Mouse (Mus musculus) ES-E14 (cell line): ENCODE data around the gene Gm49384. TPM values are rescaled to one million over a fixed set of nuclear protein-coding genes. Genes with fewer than 3 reads are reported as not detected.

Experiments
- DNase-seq: peaks from one replicate; pipeline ENCODE4 v3.0.0-alpha.2; 2013; ENCODE audit warnings: low read depth, low spot score
- H3K27ac ChIP-seq: 2 replicates; pipeline ENCODE4 v1.5.1; 2012; ENCODE audit warnings: low read depth, mild to moderate bottlenecking, low read length, moderate library complexity, mixed read lengths; ENCODE audit not compliant: poor library complexity, insufficient read depth, severe bottlenecking
- H3K36me3 ChIP-seq: 2 replicates; pipeline ENCODE4 v1.6.1; 2012; ENCODE audit warnings: mild to moderate bottlenecking, low read length, moderate library complexity, mixed read lengths; ENCODE audit not compliant: control insufficient read depth, poor library complexity, insufficient read depth, severe bottlenecking
- H3K4me1 ChIP-seq, 2 experiments: fragments of 150-350 bp in 1 of 2; sonication (generic) in 1 of 2; 2 replicates each; pipeline ENCODE4 v1.6.1; 2012; ENCODE audit warnings: low read length in 2 of 2, mild to moderate bottlenecking in 1 of 2, mixed read lengths in 1 of 2; ENCODE audit not compliant: control insufficient read depth in 2 of 2, insufficient read depth in 2 of 2, poor library complexity in 1 of 2
- H3K4me3 ChIP-seq, 2 experiments: fragments of 150-350 bp in 1 of 2; sonication (generic) in 1 of 2; 2 replicates each; pipeline ENCODE4 v1.5.1; 2012; ENCODE audit warnings: low read length in 2 of 2, low read depth in 1 of 2, mild to moderate bottlenecking in 1 of 2, mixed read lengths in 1 of 2; ENCODE audit not compliant: insufficient read depth in 1 of 2, poor library complexity in 1 of 2, severe bottlenecking in 1 of 2
- H3K9ac ChIP-seq: 2 replicates; pipeline ENCODE4 v1.6.1; 2012; ENCODE audit warnings: low read depth, mild to moderate bottlenecking, low read length, mixed read lengths; ENCODE audit not compliant: poor library complexity, insufficient read depth, severe bottlenecking
- H3K9me3 ChIP-seq: fragments of 150-350 bp; sonication (generic); 2 replicates; pipeline ENCODE4 v1.6.1; 2012; ENCODE audit warnings: low read depth, mild to moderate bottlenecking, low read length; ENCODE audit not compliant: control insufficient read depth, insufficient read depth
- CHD2 ChIP-seq: IDR thresholded peaks from 2 replicates; pipeline ENCODE4 v1.6.1; 2014; ENCODE audit warnings: mild to moderate bottlenecking, low read depth, low read length, inconsistent platforms
- HCFC1 ChIP-seq: IDR thresholded peaks from 2 replicates; pipeline ENCODE4 v1.6.1; 2012; ENCODE audit warnings: low read length, inconsistent platforms, borderline replicate concordance; ENCODE audit not compliant: insufficient read depth
- MAFK ChIP-seq: IDR thresholded peaks from 2 replicates; pipeline ENCODE4 v1.6.1; 2014; ENCODE audit warnings: mild to moderate bottlenecking, low read depth, low read length, inconsistent platforms; ENCODE audit not compliant: insufficient read depth
- ZC3H11A ChIP-seq: IDR thresholded peaks from 2 replicates; pipeline ENCODE4 v1.6.1; 2012; ENCODE audit warnings: low read depth, mild to moderate bottlenecking, inconsistent platforms, low read length, borderline replicate concordance
- ZNF384 ChIP-seq: IDR thresholded peaks from 2 replicates; pipeline ENCODE4 v1.6.1; 2012; ENCODE audit warnings: low read depth, low read length, inconsistent platforms
- in situ Hi-C, 2 experiments: fragments of 600-800 bp; cut with MboI; formaldehyde crosslinking; loops; one replicate each; pipeline ENCODE4 v1.15.1; 2025; ENCODE audit warnings: low sequenced_read_pairs in 2 of 2, inconsistent platforms in 1 of 2; ENCODE audit not compliant: unreplicated experiment in 2 of 2
- total RNA-seq: library from RNA; depleted of rRNA; stranded (reverse); fragments of 300-350 nt; gene quantifications from 2 replicates; pipeline ENCODE4 v1.2.3, GENCODE M21; 2012

Gene Gm49384
- total RNA-seq, 1 experiment = 12.1 TPM

- H3K9ac ChIP-seq = no peak overlapping the region
- no peak overlapping the region for H3K27ac ChIP-seq
- peaks cover 4 to 8% of the 10 kb centered on the region in 2 experiments; a peak in 1 of 4 replicates for H3K4me1 ChIP-seq
- no peaks in the 10 kb centered on the region for H3K9me3 ChIP-seq
- no peak for TF ChIP-seq HCFC1
- TF ChIP-seq MAFK = no peak
- no peak for TF ChIP-seq ZC3H11A
- no peak for TF ChIP-seq ZNF384
- no peak for TF ChIP-seq CHD2
- H3K4me3 ChIP-seq = no peak overlapping the region
- H3K36me3 ChIP-seq = peaks cover 25% of the 10 kb centered on the region
- no peak for DNase-seq
- in situ Hi-C loops = no loop called here
These were observed 4.5 kb upstream of the Gm49384 start for GRCm38 (mm10) chr12:69208520-69208919.

GRCm38 (mm10) chr12:69207926-69208325 lies 3.9 kb upstream of the Gm49384 start:
- H3K4me3 ChIP-seq = no peak overlapping the region
- TF ChIP-seq CHD2 (no peak), ZNF384 (no peak), HCFC1 (no peak), ZC3H11A (no peak), MAFK (no peak)
- peaks cover 20% of the 10 kb centered on the region for H3K36me3 ChIP-seq
- in situ Hi-C loops = no loop called here
- H3K27ac ChIP-seq = no peak overlapping the region
- H3K4me1 ChIP-seq = peaks cover 4 to 8% of the 10 kb centered on the region in 2 experiments; a peak in 1 of 4 replicates
- H3K9ac ChIP-seq = no peak overlapping the region
- no peaks in the 10 kb centered on the region for H3K9me3 ChIP-seq
- no peak for DNase-seq

GRCm38 (mm10) chr12:69207396-69207795 lies 3.3 kb upstream of the Gm49384 start:
- Histone ChIP-seq H3K4me1 (peaks cover 4 to 8% of the 10 kb centered on the region in 2 experiments; a peak in 1 of 4 replicates), H3K4me3 (no peak overlapping the region), H3K36me3 (peaks cover 18% of the 10 kb centered on the region), H3K9ac (no peak overlapping the region), H3K9me3 (no peaks in the 10 kb centered on the region), H3K27ac (no peak overlapping the region)
- TF ChIP-seq ZC3H11A = no peak
- no peak for TF ChIP-seq ZNF384
- no peak for TF ChIP-seq MAFK
- TF ChIP-seq CHD2 = no peak
- in situ Hi-C loops = no loop called here
- no peak for DNase-seq

- H3K36me3 ChIP-seq = peaks cover under 1% of the 10 kb centered on the region; the same call in 1 of the 2 replicates
- TF ChIP-seq HCFC1 (no peak), ZC3H11A (no peak), ZNF384 (no peak), MAFK (no peak), CHD2 (no peak)
- no peak for DNase-seq
- H3K4me3 ChIP-seq = no peak overlapping the region
- no peak overlapping the region for H3K27ac ChIP-seq
- peaks cover 4% of the 10 kb centered on the region in 2 experiments; a peak in 2 of 4 replicates for H3K4me1 ChIP-seq
- no peaks in the 10 kb centered on the region for H3K9me3 ChIP-seq
- no peak overlapping the region for H3K9ac ChIP-seq
- in situ Hi-C loops = no loop called here
These were observed 5.1 kb downstream of the Gm49384 start for GRCm38 (mm10) chr12:69198985-69199384.

GRCm38 (mm10) chr12:69198164-69198535 lies 5.9 kb downstream of the Gm49384 start, which contains the start of gene Dnaaf2:
TSS of gene Dnaaf2 (minus strand) at chr12:69198429.
- TF ChIP-seq HCFC1 = no peak
- TF ChIP-seq CHD2 = no peak
- no peak for TF ChIP-seq ZNF384
- TF ChIP-seq ZC3H11A = no peak
- no peak for TF ChIP-seq MAFK
- no peaks in the 10 kb centered on the region for H3K9me3 ChIP-seq
- in situ Hi-C loops = no loop called here

More at GRCm38 (mm10) chr12:69198164-69198535, 5.9 kb downstream of the Gm49384 start, which contains the start of gene Dnaaf2:
- H3K36me3 ChIP-seq = no peaks in the 10 kb centered on the region; the same call in 1 of the 2 replicates
- peak within 1 kb of the TSS; percentile 83 to 99 for H3K4me3 ChIP-seq
- DNase-seq = peak; percentile 44
- H3K4me1 ChIP-seq = peaks cover 4% of the 10 kb centered on the region in 2 experiments; a peak in 1 of 4 replicates
- H3K9ac ChIP-seq = peak within 1 kb of the TSS; percentile 79
- no peak within 1 kb of the TSS for H3K27ac ChIP-seq
